Mouse (Mus musculus) erythroblast, embryonic 14.5 days (primary cell): ENCODE results near the gene Arpp19.

Experiments
- GATA1 ChIP-seq: IDR thresholded peaks from 2 replicates; pipeline ENCODE4 v1.6.1; 2012; ENCODE audit warnings: low read length, inconsistent platforms, mixed read lengths
- TAL1 ChIP-seq: IDR thresholded peaks from 3 replicates; pipeline ENCODE4 v1.6.1; 2012; ENCODE audit warnings: low read length, inconsistent platforms, mixed read lengths

DNA sequence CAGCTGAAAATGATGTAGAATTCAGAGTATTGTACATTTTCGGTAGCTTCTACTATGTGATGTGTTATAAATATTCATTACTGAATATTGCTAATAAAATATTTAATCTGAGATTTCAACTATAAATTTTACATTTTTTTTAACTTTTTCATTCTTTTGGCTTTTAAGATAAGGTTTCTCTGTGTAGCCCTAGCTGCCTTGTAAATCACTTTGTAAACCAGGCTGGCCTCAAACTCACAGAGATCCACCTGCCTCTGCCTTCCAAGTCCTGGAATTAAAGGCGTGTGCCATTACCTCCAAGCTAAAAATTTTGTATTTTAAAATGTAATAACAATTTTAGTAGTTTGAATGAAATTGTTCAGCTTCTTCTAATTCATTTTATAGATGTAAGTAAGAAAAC is 20.8 kb upstream of the Arpp19 start:
- TF ChIP-seq TAL1 (no peak), GATA1 (no peak)
